Mouse (Mus musculus): ENCODE results near the gene Gm960. TPM values are rescaled to one million over a fixed set of nuclear protein-coding genes. Genes with fewer than 3 reads are reported as not detected.
"Not testable (repeated sequence)": the region's sequence is repeated elsewhere in the genome, so short reads cannot be mapped to it uniquely, and the experiment has no call there.

Gene Gm960
- polyA plus RNA-seq, 1 experiment = 5.4 TPM

GRCm38 (mm10) chr19:4602459-4602858 is 96.0 kb downstream of the Gm960 start:
- Histone ChIP-seq H3K4me3 (replicated peaks; ENCODE audit: insufficient read depth, low read depth, low read length) (no peak overlapping the region), H3K27me3 (ENCODE audit: control insufficient read depth, insufficient read depth, low read length) (no peaks in the 10 kb centered on the region), H3K4me1 (ENCODE audit: control insufficient read depth, insufficient read depth, low read length) (0 out of 2 replicates have a peak, but pooled peaks cover 3% of the 10 kb centered on the region), H3K27ac (ENCODE audit: insufficient read depth, low read length) (no peak overlapping the region)
- no peak for TF ChIP-seq POLR2A (IDR thresholded peaks at IDR 0.05; ENCODE audit: borderline replicate concordance, insufficient read depth, low read length)
- TF ChIP-seq CTCF (IDR thresholded peaks at IDR 0.05; ENCODE audit: borderline replicate concordance, insufficient read depth, low read depth, low read length) = no peak
- DNase-seq = no peak
- WGBS = 86% methylated on average over 20 of the region's 20 CpGs

GRCm38 (mm10) chr19:4596071-4596470 is 102.4 kb downstream of the Gm960 start:
- no peak for DNase-seq
- Histone ChIP-seq H3K4me3 (replicated peaks; ENCODE audit: insufficient read depth, low read depth, low read length) (no peak overlapping the region), H3K4me1 (ENCODE audit: control insufficient read depth, insufficient read depth, low read length) (no peaks in the 10 kb centered on the region), H3K27me3 (ENCODE audit: control insufficient read depth, insufficient read depth, low read length) (no peaks in the 10 kb centered on the region), H3K27ac (ENCODE audit: insufficient read depth, low read length) (no peak overlapping the region)
- TF ChIP-seq POLR2A (IDR thresholded peaks at IDR 0.05; ENCODE audit: borderline replicate concordance, insufficient read depth, low read length) (no peak), CTCF (IDR thresholded peaks at IDR 0.05; ENCODE audit: borderline replicate concordance, insufficient read depth, low read depth, low read length) (no peak)
- WGBS = 58% methylated on average over 2 of the region's 2 CpGs

- Histone ChIP-seq H3K27ac (ENCODE audit: insufficient read depth, low read length) (no peak overlapping the region), H3K4me3 (replicated peaks; ENCODE audit: insufficient read depth, low read depth, low read length) (no peak overlapping the region), H3K4me1 (ENCODE audit: control insufficient read depth, insufficient read depth, low read length) (no peaks in the 10 kb centered on the region), H3K27me3 (ENCODE audit: control insufficient read depth, insufficient read depth, low read length) (no peaks in the 10 kb centered on the region)
- 55% methylated on average over 7 of the region's 7 CpGs for WGBS
- no peak for TF ChIP-seq POLR2A (IDR thresholded peaks at IDR 0.05; ENCODE audit: borderline replicate concordance, insufficient read depth, low read length)
- TF ChIP-seq CTCF (IDR thresholded peaks at IDR 0.05; ENCODE audit: borderline replicate concordance, insufficient read depth, low read depth, low read length) = no peak
- no peak for DNase-seq
Measured at GRCm38 (mm10) chr19:4593792-4594522, 104.5 kb downstream of the Gm960 start.

GRCm38 (mm10) chr19:4590025-4590424 is 108.4 kb downstream of the Gm960 start:
- Histone ChIP-seq H3K27ac (ENCODE audit: insufficient read depth, low read length) (no peak overlapping the region), H3K4me3 (replicated peaks; ENCODE audit: insufficient read depth, low read depth, low read length) (no peak overlapping the region), H3K4me1 (ENCODE audit: control insufficient read depth, insufficient read depth, low read length) (no peaks in the 10 kb centered on the region), H3K27me3 (ENCODE audit: control insufficient read depth, insufficient read depth, low read length) (no peaks in the 10 kb centered on the region)
- no peak for DNase-seq
- 93% methylated on average over 3 of the region's 3 CpGs for WGBS
- TF ChIP-seq CTCF (IDR thresholded peaks at IDR 0.05; ENCODE audit: borderline replicate concordance, insufficient read depth, low read depth, low read length) (no peak), POLR2A (IDR thresholded peaks at IDR 0.05; ENCODE audit: borderline replicate concordance, insufficient read depth, low read length) (no peak)

GRCm38 (mm10) chr19:4589081-4589480 is 109.4 kb downstream of the Gm960 start:
- H3K4me1 ChIP-seq (ENCODE audit: control insufficient read depth, insufficient read depth, low read length) = no peaks in the 10 kb centered on the region
- TF ChIP-seq CTCF (IDR thresholded peaks at IDR 0.05; ENCODE audit: borderline replicate concordance, insufficient read depth, low read depth, low read length) = peak; percentile 62
- no peak for TF ChIP-seq POLR2A (IDR thresholded peaks at IDR 0.05; ENCODE audit: borderline replicate concordance, insufficient read depth, low read length)
- no peaks in the 10 kb centered on the region for H3K27me3 ChIP-seq (ENCODE audit: control insufficient read depth, insufficient read depth, low read length)
- H3K27ac ChIP-seq (ENCODE audit: insufficient read depth, low read length) = no peak overlapping the region
- no peak overlapping the region for H3K4me3 ChIP-seq (replicated peaks; ENCODE audit: insufficient read depth, low read depth, low read length)
- WGBS = 58% methylated on average over 1 of the region's 1 CpGs
- DNase-seq = peak in 1 of 2 experiments; percentile 29

- TF ChIP-seq POLR2A (IDR thresholded peaks at IDR 0.05; ENCODE audit: borderline replicate concordance, insufficient read depth, low read length) = no peak
- no peak for TF ChIP-seq CTCF (IDR thresholded peaks at IDR 0.05; ENCODE audit: borderline replicate concordance, insufficient read depth, low read depth, low read length)
- Histone ChIP-seq H3K4me3 (replicated peaks; ENCODE audit: insufficient read depth, low read depth, low read length) (no peak overlapping the region), H3K27ac (ENCODE audit: insufficient read depth, low read length) (no peak overlapping the region), H3K4me1 (ENCODE audit: control insufficient read depth, insufficient read depth, low read length) (no peaks in the 10 kb centered on the region), H3K27me3 (ENCODE audit: control insufficient read depth, insufficient read depth, low read length) (no peaks in the 10 kb centered on the region)
- WGBS = 78% methylated on average over 3 of the region's 3 CpGs
- no peak for DNase-seq
Measured at GRCm38 (mm10) chr19:4588430-4588829, 110.0 kb downstream of the Gm960 start.

- Histone ChIP-seq H3K4me1 (ENCODE audit: control insufficient read depth, insufficient read depth, low read length) (no peaks in the 10 kb centered on the region), H3K4me3 (replicated peaks; ENCODE audit: insufficient read depth, low read depth, low read length) (no peak overlapping the region), H3K27me3 (ENCODE audit: control insufficient read depth, insufficient read depth, low read length) (no peaks in the 10 kb centered on the region), H3K27ac (ENCODE audit: insufficient read depth, low read length) (no peak overlapping the region)
- no peak for DNase-seq
- WGBS = 75% methylated on average over 2 of the region's 2 CpGs
- TF ChIP-seq CTCF (IDR thresholded peaks at IDR 0.05; ENCODE audit: borderline replicate concordance, insufficient read depth, low read depth, low read length) (no peak), POLR2A (IDR thresholded peaks at IDR 0.05; ENCODE audit: borderline replicate concordance, insufficient read depth, low read length) (no peak)
Measured at GRCm38 (mm10) chr19:4587426-4587825, 111.0 kb downstream of the Gm960 start.

- H3K4me1 ChIP-seq (ENCODE audit: control insufficient read depth, insufficient read depth, low read length); H3K27me3 ChIP-seq (ENCODE audit: control insufficient read depth, insufficient read depth, low read length); DNase-seq; H3K27ac ChIP-seq (ENCODE audit: insufficient read depth, low read length); H3K4me3 ChIP-seq (replicated peaks; ENCODE audit: insufficient read depth, low read depth, low read length): not testable (repeated sequence)
Measured at GRCm38 (mm10) chr19:4586783-4587182, 111.7 kb downstream of the Gm960 start.

Data from cerebellum, adult 2 months (tissue).